Mouse (Mus musculus) cerebellum, adult 11-12 months (tissue): ENCODE data around the gene Cradd.

Experiments used
- DNase-seq: peaks from one replicate; pipeline ENCODE4 v3.0.0; 2022

Cradd gene

DNA sequence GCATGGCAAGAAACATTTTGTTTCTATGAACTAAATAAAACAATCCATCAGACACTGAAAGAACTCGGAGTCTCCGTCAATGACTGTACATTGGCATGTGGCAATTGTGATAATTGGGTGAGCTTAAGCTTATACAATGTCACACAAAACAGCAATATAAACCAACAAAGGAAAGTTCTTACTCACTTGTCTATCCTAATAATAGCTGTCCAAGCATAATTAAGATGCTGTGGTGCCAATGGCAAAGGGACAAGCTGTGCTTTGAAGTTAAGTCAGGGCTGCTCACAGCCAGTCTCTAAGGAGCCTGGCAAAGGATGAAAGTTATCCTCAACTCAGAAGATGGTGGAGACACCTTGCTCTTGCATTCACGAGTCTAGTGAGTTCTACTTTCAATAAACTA, 89.3 kb downstream of the Cradd start:
- DNase-seq = no peak

GRCm38 (mm10) chr10:95233044-95233443, 90.9 kb downstream of the Cradd start:
- DNase-seq = no peak

GRCm38 (mm10) chr10:95232554-95232953, 91.4 kb downstream of the Cradd start:
- DNase-seq = no peak

GRCm38 (mm10) chr10:95228192-95228591, 95.7 kb downstream of the Cradd start:
- DNase-seq = no peak

DNA sequence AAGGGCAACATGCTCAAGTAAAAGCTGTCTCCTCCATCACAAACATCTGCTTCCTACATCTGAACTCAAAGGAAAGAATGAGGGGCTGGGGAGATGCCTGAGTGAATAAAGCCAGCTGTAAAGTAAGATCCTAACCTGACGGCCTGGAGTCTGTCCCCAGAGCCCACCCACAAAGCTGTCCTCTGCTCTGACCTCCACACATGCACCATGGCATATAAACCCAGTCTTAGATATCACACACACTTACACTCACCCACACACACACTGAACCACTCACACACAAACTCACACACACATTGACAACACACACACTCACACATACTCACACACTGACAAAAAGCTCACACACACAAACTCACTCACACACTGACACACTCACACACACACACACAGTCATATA, 96.3 kb downstream of the Cradd start:
- no peak for DNase-seq

GRCm38 (mm10) chr10:95226772-95227171, 97.2 kb downstream of the Cradd start:
- no peak for DNase-seq

- DNase-seq = no peak
These were observed 98.9 kb downstream of the Cradd start for GRCm38 (mm10) chr10:95225006-95225405.

DNA sequence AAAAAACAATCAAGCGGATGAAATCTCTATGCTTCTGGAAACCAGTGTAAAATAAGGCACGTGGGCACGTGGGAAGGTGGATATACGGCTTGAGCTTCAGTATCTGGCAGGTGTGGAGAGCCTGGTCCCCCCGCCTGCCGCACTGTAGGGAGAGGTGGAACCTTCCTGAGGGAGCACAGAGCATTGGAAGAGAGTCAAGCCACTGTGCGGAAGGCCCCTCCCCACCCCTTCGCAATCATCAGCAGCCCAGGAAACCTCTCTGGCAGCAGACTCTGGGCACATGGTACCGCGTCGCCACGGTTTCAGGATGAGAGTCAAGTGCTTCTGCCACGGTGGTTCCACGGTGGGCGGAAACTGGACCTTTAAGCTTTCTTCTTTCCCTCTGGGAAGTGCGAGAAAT, 100.7 kb downstream of the Cradd start:
- no peak for DNase-seq

DNA sequence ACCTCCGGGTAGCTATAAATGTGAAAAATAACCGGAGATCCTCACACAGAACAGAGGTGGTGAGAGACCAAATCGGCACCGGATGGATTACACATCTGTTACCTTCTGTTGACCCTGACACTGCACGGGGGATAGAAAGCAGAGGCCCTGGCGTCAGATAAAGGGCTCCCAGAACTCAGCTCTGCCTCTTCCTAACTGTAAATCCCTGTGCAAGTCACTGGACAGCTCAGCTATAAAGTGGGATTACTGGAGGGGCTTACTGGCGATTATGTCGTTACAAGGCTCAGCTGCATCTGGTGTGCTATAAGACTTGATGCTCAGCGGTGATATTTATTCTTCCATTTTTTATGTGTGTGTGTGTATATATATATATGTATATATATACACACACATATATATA, 102.0 kb downstream of the Cradd start:
- no peak for DNase-seq

DNA sequence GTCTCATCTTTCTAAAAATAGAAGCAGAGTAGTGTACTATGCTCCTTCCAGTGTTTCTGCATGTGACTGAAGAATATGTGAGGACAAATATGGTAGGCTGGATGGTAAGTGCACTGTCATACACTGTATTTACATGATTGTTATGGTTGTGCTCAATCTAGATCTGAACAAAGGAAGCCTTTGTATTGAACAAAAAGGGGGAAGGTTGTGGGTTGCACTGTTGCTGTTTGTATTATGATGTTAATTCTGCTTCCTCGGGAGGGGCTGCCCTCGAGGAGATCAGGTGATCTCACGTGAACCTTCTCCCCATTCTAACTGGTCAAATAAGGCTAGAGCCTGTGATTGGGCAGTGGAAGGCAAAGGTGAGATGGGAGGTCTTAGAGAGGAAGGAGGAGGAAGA, 103.4 kb downstream of the Cradd start:
- DNase-seq = no peak

DNA sequence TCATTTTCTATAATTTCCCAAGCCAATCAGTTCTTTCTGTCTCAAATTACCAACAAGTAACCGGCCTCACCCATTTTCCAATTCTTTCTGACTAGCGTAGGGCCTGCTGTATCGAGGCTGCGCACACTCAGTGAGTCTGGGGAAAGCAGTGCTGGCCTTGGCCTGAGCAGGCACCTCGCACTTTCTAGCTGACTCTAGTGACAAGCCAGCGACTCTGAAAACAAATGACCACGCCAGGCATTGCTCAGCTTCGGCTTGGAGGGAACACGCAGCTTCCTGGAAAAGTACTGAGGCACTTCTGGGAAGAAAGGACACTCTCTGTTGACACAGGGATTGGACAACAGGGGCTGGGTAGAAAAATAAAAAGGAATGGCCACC, 105.3 kb downstream of the Cradd start:
- no peak for DNase-seq

GRCm38 (mm10) chr10:95217956-95218682, 105.8 kb downstream of the Cradd start:
- DNase-seq = no peak

- no peak for DNase-seq
These were observed 108.6 kb downstream of the Cradd start for GRCm38 (mm10) chr10:95215324-95215723.

GRCm38 (mm10) chr10:95213820-95214219, 110.1 kb downstream of the Cradd start:
- DNase-seq = no peak

DNA sequence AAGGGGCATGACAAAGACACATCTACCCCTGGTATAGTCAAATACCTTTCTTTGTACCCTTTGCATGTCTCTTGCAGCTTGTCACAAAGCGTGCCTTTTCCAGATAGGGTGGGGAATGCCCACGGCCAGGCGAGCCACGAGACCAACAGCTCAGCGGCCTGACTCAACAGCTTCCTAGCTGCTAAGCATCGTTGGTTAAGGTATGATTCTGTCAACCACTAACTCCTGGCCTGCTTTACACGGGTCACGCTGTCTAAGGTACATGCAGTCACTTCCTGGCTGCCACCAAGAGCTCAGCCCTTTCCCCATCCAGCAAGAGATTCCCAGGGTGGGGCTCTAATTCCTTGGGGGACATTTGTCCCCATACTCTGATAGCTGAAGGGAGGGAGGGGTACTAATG, 110.6 kb downstream of the Cradd start:
- no peak for DNase-seq

GRCm38 (mm10) chr10:95211660-95212059, 112.3 kb downstream of the Cradd start:
- DNase-seq = no peak

- no peak for DNase-seq
These were observed 113.1 kb downstream of the Cradd start for GRCm38 (mm10) chr10:95210664-95211372.

DNA sequence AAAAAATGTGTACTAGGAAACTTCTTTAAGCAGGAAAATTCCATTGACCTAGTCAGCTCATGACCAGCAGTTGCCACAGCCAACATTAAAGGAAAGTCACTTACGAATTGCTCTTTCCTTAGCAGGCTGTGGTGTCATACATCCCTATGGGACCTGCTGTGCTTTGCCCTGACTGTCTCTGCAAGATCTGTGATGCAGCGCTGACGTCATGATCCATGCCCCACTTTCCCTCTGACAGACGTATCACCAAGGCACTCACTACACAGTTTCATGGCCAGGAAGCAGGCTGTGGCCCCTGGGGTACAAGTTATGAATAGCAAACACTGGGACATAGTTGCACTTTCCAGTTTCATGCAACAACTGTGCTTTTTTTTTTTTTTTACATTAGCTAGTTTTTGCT, 113.8 kb downstream of the Cradd start:
- DNase-seq = no peak

DNA sequence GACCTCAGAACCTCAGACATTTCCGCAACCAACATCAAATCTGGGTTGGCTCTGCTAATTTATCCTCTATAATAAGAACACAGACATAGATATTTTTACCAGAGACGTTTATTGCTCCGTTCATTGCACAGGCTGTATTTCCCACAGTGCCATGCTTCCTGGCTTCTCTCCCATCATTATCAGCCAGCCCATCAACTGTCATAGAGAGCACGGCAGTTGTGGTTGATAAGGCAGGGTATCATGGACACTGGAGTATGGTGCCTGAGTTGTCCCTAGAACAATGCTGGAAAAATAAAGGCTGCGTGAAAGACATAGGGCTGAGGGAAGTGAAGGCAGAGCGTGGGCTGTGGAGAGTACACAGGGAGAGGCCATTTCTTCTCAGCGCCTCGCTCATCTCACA, 116.5 kb downstream of the Cradd start:
- no peak for DNase-seq

DNA sequence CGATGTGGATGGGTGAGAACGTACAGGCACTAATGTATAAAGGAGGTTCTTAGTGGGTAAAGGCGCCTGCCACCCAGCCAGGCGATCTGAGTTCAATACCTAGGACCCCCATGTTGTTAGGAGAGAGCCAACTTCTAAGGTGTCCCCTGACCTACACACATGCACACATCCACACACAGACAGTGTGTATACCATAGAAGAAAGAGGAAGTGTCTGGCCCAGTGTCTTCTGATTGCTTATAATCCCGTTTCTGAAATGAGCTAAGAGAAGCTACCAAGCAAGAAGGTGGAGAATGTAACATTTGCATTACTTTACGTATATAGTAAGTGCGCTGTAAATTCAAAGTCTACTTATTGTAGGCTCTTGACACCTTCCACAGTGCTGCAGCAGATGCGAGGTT, 122.4 kb downstream of the Cradd start:
- no peak for DNase-seq

GRCm38 (mm10) chr10:95200323-95200722, 123.6 kb downstream of the Cradd start:
- DNase-seq = peak; percentile 63

DNA sequence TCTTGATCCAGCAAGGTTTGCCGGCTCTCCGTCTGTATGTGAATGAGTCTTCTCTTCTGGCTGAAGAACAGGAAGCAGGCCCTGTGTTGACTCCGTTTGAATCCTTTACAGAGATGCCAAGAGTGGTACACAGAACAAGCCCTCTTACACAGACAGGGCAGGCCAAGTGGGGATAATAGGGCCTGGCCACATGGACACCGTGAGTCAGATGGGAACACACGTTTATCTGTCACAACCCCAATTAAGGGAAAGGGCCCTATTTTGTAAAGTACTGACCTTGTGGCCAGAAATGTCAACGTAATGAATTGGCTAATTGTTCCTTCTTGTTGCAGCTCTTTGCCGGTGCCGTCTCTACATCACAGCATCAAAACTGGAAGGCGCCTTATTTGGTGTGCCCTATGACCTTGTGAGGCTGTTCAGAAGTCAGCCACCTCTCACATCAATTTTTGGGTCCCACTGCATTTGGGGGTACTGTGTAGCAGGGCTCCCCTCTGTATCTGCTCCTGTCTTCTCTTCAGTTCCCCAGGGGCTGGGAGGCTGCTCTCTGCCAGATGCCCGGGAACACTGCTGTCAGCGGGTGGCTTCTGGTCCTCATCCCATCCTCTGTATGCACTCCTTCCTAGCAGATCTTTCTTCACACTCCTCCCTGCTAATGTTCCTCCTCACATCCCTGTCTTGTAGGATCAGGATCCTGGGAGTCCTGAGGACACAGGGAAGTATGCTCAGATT, 124.2 kb downstream of the Cradd start:
- no peak for DNase-seq

DNA sequence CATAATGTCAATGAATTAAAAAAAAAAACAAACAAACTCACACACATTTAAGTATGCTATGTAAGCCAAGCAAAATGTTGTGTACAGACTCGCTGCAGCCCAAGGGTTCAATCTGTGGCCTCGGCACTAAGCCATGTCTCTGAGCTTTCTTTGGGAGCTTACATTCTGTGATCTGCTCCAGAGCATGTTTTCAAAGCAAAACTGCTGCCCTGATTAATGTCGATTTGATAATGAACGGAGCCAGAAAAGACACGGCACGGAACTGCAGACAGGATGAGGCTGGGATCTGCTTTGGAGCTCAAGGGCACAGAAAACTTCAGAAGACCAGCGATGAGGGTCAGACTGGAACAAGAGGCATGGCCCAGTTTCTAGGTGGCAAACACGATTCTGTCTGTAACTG, 126.6 kb downstream of the Cradd start:
- no peak for DNase-seq

DNA sequence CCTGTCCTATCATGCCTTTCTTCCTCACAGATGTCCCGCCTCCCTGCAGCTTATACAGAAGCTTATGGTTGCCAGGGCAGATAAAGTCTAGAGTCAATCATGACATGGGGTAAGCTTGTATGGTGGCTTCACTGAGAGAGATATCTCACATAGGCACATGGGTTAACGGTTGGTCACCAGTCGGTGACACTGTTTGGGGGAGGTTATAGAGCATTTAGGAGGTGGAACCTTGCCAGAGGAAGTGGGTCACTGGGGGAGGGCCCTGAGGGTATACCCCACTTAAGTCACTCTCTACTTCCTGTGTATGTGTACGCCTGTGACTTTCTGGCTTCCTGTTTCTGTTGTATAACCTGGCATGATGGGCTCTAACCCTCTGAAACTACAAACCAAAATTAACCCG, 128.2 kb downstream of the Cradd start:
- DNase-seq = no peak
